Mouse (Mus musculus): ENCODE measurements at regions not wholly inside any gene's neighbourhood (a gene's known extent, or its start where the extent isn't known, plus 50 kb on each side); places are given as distances from the start of the nearest gene placed in this dataset.

GRCm38 (mm10) chr10:17550638-17551013, 172.4 kb upstream of the Cited2 start:
- TF ChIP-seq CTCF (IDR thresholded peaks at IDR 0.05; ENCODE audit: low read depth, low read length) (no peak), POLR2A (IDR thresholded peaks at IDR 0.05; ENCODE audit: insufficient read depth, low read length) (no peak)

Data from ES-Bruce4 (cell line).